Mouse (Mus musculus) heart, embryonic 14.5 days (tissue): ENCODE measurements around the gene Mgll. TPM values are rescaled to one million over a fixed set of nuclear protein-coding genes. Genes with fewer than 3 reads are reported as not detected.

Experiments
- ATAC-seq: fragments of 200-750 bp; cut with Nextera tagmentation; 2 replicates; pipeline ENCODE4 v1.8.0; 2017; ENCODE audit warnings: low read depth, moderate TSS enrichment; ENCODE audit not compliant: insufficient number of reproducible peaks, insufficient read depth, low FRiP score
- H3K27ac ChIP-seq, 2 experiments: fragments of 200-500 bp in 1 of 2; fragments of 300-500 bp in 1 of 2; sonication (generic) in 1 of 2; replicated peaks in 1 of 2; 2 replicates each; pipeline ENCODE4 v1.5.1; 2012 to 2014; ENCODE audit warnings: low read depth in 2 of 2, low read length in 2 of 2, control low read depth in 1 of 2, mild to moderate bottlenecking in 1 of 2, mixed read lengths in 1 of 2; ENCODE audit not compliant: control insufficient read depth in 1 of 2, insufficient read depth in 1 of 2
- H3K27me3 ChIP-seq: fragments of 300-500 bp; sonication (generic); 2 replicates; pipeline ENCODE4 v1.6.1; 2014; ENCODE audit warnings: mild to moderate bottlenecking, low read length, control low read depth; ENCODE audit not compliant: control insufficient read depth, insufficient read depth
- H3K36me3 ChIP-seq: fragments of 300-500 bp; sonication (generic); 2 replicates; pipeline ENCODE4 v1.6.1; 2014; ENCODE audit warnings: mild to moderate bottlenecking, control low read depth, low read length, mixed read lengths; ENCODE audit not compliant: control insufficient read depth, insufficient read depth
- H3K4me1 ChIP-seq, 2 experiments: fragments of 200-500 bp in 1 of 2; fragments of 300-500 bp in 1 of 2; sonication (generic) in 1 of 2; 2 replicates each; pipeline ENCODE4 v1.6.1; 2012 to 2014; ENCODE audit warnings: low read length in 2 of 2, control low read depth in 1 of 2, mixed read lengths in 1 of 2; ENCODE audit not compliant: control insufficient read depth in 2 of 2, insufficient read depth in 2 of 2
- H3K4me2 ChIP-seq: fragments of 300-500 bp; sonication (generic); 2 replicates; pipeline ENCODE4 v1.6.1; 2014; ENCODE audit warnings: mild to moderate bottlenecking, low read length
- H3K4me3 ChIP-seq, 2 experiments: fragments of 200-500 bp in 1 of 2; fragments of 300-500 bp in 1 of 2; sonication (generic) in 1 of 2; 2 replicates each; pipeline ENCODE4 v1.5.1; 2012 to 2014; ENCODE audit warnings: low read length in 2 of 2, mild to moderate bottlenecking in 2 of 2, control low read depth in 1 of 2, low read depth in 1 of 2, moderate library complexity in 1 of 2; ENCODE audit not compliant: control insufficient read depth in 1 of 2, insufficient read depth in 1 of 2
- H3K9ac ChIP-seq: fragments of 300-500 bp; sonication (generic); 2 replicates; pipeline ENCODE4 v1.6.1; 2014; ENCODE audit warnings: mild to moderate bottlenecking, low read length
- H3K9me3 ChIP-seq: fragments of 300-500 bp; sonication (generic); 2 replicates; pipeline ENCODE4 v1.6.1; 2016; ENCODE audit warnings: low read length, control low read depth; ENCODE audit not compliant: control insufficient read depth
- WGBS: fragments of 180-500 bp; shearing (Covaris S2); extraction: QIAGEN DNeasy Blood & Tissue Kit; methylation state at CpG from one replicate; pipeline ENCODE4 v1.1.7; 2014; 5-methylcytosine and 5-hydroxymethylcytosine counted together
- polyA plus RNA-seq: library from polyadenylated mRNA; unstranded; fragments of >200 nt; fragmentation: Nextera tagmentation; extraction: Ambion mirVana; gene quantifications from 2 replicates; pipeline ENCODE4 v1.2.1, GENCODE M21; 2014

Gene Mgll
- polyA plus RNA-seq, 1 experiment from 2014 or later: 28.7 TPM

GRCm38 (mm10) chr6:88750884-88751283, 26.7 kb downstream of the Mgll start:
- H3K4me2 ChIP-seq: no peak overlapping the region
- no peak for ATAC-seq
- H3K9me3 ChIP-seq: no peaks in the 10 kb centered on the region
- no peak overlapping the region for H3K9ac ChIP-seq
- H3K4me1 ChIP-seq: peaks cover 8 to 12% of the 10 kb centered on the region in 2 experiments
- H3K27ac ChIP-seq: no peak overlapping the region
- H3K4me3 ChIP-seq: no peak overlapping the region
- 78% methylated on average over 6 of the region's 6 CpGs for WGBS
- H3K36me3 ChIP-seq: no peaks in the 10 kb centered on the region
- no peaks in the 10 kb centered on the region for H3K27me3 ChIP-seq

GRCm38 (mm10) chr6:88752711-88753219, 28.6 kb downstream of the Mgll start:
- Histone ChIP-seq H3K27ac (peak overlapping the region; percentile 75 to 79), H3K36me3 (no peaks in the 10 kb centered on the region), H3K4me1 (peaks cover 8 to 12% of the 10 kb centered on the region in 2 experiments), H3K4me2 (no peak overlapping the region), H3K9ac (no peak overlapping the region; the same call in 1 of the 2 replicates), H3K4me3 (no peak overlapping the region), H3K9me3 (no peaks in the 10 kb centered on the region), H3K27me3 (no peaks in the 10 kb centered on the region)
- WGBS: 21% methylated on average over 5 of the region's 5 CpGs
- ATAC-seq: peak; percentile 49

- Histone ChIP-seq H3K4me1 (peaks cover 15 to 20% of the 10 kb centered on the region in 2 experiments), H3K36me3 (no peaks in the 10 kb centered on the region), H3K27ac (peak overlapping the region in 1 of 2 experiments; percentile 75; a peak in 2 of 4 replicates), H3K9ac (no peak overlapping the region), H3K4me3 (no peak overlapping the region), H3K4me2 (no peak overlapping the region), H3K9me3 (no peaks in the 10 kb centered on the region), H3K27me3 (no peaks in the 10 kb centered on the region)
- ATAC-seq: no peak
- WGBS: 53% methylated on average over 6 of the region's 6 CpGs
These were observed 29.4 kb downstream of the Mgll start for GRCm38 (mm10) chr6:88753578-88753977.

GRCm38 (mm10) chr6:88756992-88757391, 32.8 kb downstream of the Mgll start:
- Histone ChIP-seq H3K4me1 (peaks cover 45% of the 10 kb centered on the region in 2 experiments), H3K27me3 (no peaks in the 10 kb centered on the region)
- ATAC-seq: no peak

GRCm38 (mm10) chr6:88758074-88758473, 33.9 kb downstream of the Mgll start:
- Histone ChIP-seq H3K27me3 (no peaks in the 10 kb centered on the region), H3K9ac (no peak overlapping the region), H3K27ac (no peak overlapping the region), H3K4me3 (no peak overlapping the region), H3K4me1 (peaks cover 48% of the 10 kb centered on the region in 2 experiments), H3K4me2 (no peak overlapping the region), H3K9me3 (no peaks in the 10 kb centered on the region), H3K36me3 (no peaks in the 10 kb centered on the region)
- 61% methylated on average over 8 of the region's 8 CpGs for WGBS
- ATAC-seq: no peak

More at GRCm38 (mm10) chr6:88756992-88757391, 32.8 kb downstream of the Mgll start:
- no peak overlapping the region for H3K9ac ChIP-seq
- H3K27ac ChIP-seq: no peak overlapping the region
- H3K9me3 ChIP-seq: no peaks in the 10 kb centered on the region
- H3K36me3 ChIP-seq: no peaks in the 10 kb centered on the region
- no peak overlapping the region for H3K4me3 ChIP-seq
- H3K4me2 ChIP-seq: no peak overlapping the region
- WGBS: 87% methylated on average over 4 of the region's 4 CpGs

GRCm38 (mm10) chr6:88758568-88759522, 34.6 kb downstream of the Mgll start:
- Histone ChIP-seq H3K4me2 (no peak overlapping the region), H3K27ac (peak overlapping the region in 1 of 2 experiments; percentile 6; a peak in 2 of 4 replicates), H3K27me3 (no peaks in the 10 kb centered on the region), H3K9me3 (no peaks in the 10 kb centered on the region), H3K36me3 (no peaks in the 10 kb centered on the region), H3K9ac (no peak overlapping the region), H3K4me1 (peaks cover 46 to 51% of the 10 kb centered on the region in 2 experiments), H3K4me3 (no peak overlapping the region)
- 55% methylated on average over 10 of the region's 10 CpGs for WGBS
- ATAC-seq: no peak

GRCm38 (mm10) chr6:88759793-88760453, 35.7 kb downstream of the Mgll start:
- Histone ChIP-seq H3K36me3 (no peaks in the 10 kb centered on the region), H3K9ac (0 out of 2 replicates have a peak overlapping the region, but pooled peaks have one; percentile 18), H3K4me3 (no peak overlapping the region), H3K4me2 (peak overlapping the region; percentile 22; the same call in 1 of the 2 replicates), H3K27me3 (no peaks in the 10 kb centered on the region), H3K9me3 (no peaks in the 10 kb centered on the region), H3K27ac (peak overlapping the region; percentile 3 to 26; a peak in 2 of 4 replicates), H3K4me1 (peaks cover 42 to 51% of the 10 kb centered on the region in 2 experiments)
- peak; percentile 62 for ATAC-seq
- 34% methylated on average over 17 of the region's 17 CpGs for WGBS
